Mouse (Mus musculus) liver, embryonic 16.5 days (tissue): ENCODE data around the gene Frmd5. TPM values are rescaled to one million over a fixed set of nuclear protein-coding genes. Genes with fewer than 3 reads are reported as not detected.

Experiments used
- ATAC-seq: fragments of 200-750 bp; cut with Nextera tagmentation; 2 replicates; pipeline ENCODE4 v1.8.0; 2017; ENCODE audit warnings: low read depth, mild to moderate bottlenecking, moderate number of reproducible peaks, moderate library complexity
- H3K27ac ChIP-seq: fragments of 300-500 bp; sonication (generic); 2 replicates; pipeline ENCODE4 v1.5.1; 2014; ENCODE audit warnings: mild to moderate bottlenecking, low read length
- H3K27me3 ChIP-seq: fragments of 300-500 bp; sonication (generic); 2 replicates; pipeline ENCODE4 v1.6.1; 2014; ENCODE audit warnings: low read depth, low read length, mixed read lengths; ENCODE audit not compliant: control insufficient read depth, insufficient read depth
- H3K36me3 ChIP-seq: fragments of 300-500 bp; sonication (generic); 2 replicates; pipeline ENCODE4 v1.6.1; 2014; ENCODE audit warnings: mild to moderate bottlenecking; ENCODE audit not compliant: control insufficient read depth, insufficient read depth
- H3K4me1 ChIP-seq: fragments of 300-500 bp; sonication (generic); 2 replicates; pipeline ENCODE4 v1.6.1; 2014; ENCODE audit warnings: low read depth, low read length, mixed read lengths; ENCODE audit not compliant: control insufficient read depth
- H3K4me2 ChIP-seq: fragments of 300-500 bp; sonication (generic); 2 replicates; pipeline ENCODE4 v1.6.1; 2014; ENCODE audit warnings: low read depth, low read length, mixed read lengths
- H3K4me3 ChIP-seq: fragments of 300-500 bp; sonication (generic); 2 replicates; pipeline ENCODE4 v1.5.1; 2014; ENCODE audit warnings: low read depth, mild to moderate bottlenecking, low read length
- H3K9ac ChIP-seq: fragments of 300-500 bp; sonication (generic); 2 replicates; pipeline ENCODE4 v1.6.1; 2014; ENCODE audit warnings: low read depth, low read length
- H3K9me3 ChIP-seq: fragments of 300-500 bp; sonication (generic); replicated peaks from 2 replicates; pipeline ENCODE4 v1.6.1; 2016; ENCODE audit warnings: low read length; ENCODE audit not compliant: control insufficient read depth
- WGBS: fragments of 180-500 bp; shearing (Covaris S2); extraction: QIAGEN DNeasy Blood & Tissue Kit; methylation state at CpG from one replicate; pipeline ENCODE4 v1.1.7; 2014; ENCODE audit not compliant: insufficient replicate concordance; 5-methylcytosine and 5-hydroxymethylcytosine counted together
- polyA plus RNA-seq: library from polyadenylated mRNA; unstranded; fragments of >200 nt; fragmentation: Nextera tagmentation; extraction: Ambion mirVana; gene quantifications from 2 replicates; pipeline ENCODE4 v1.2.1, GENCODE M21; 2015

Gene Frmd5
- polyA plus RNA-seq, 1 experiment from 2014 or later: 0.18 TPM

DNA sequence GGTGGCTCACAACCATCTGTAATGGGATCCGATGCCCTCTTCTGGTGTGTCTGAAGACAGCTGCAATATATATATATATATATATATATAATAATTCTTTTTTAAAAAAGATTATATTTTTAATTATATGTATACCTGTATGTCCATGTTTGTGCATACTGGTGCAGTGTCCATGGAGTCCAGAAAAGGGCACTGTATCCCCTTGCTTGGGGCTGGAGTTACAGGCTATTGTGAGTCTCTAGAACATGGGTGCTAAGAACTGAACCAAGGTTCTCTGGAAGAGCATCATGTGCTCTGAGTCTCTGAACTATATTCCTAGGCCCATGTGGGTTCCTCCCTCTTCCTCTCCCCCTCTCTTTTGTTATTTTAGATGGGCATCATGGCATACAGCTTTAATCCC is 50.6 kb downstream of the Frmd5 start:
- ATAC-seq: no peak
- no peaks in the 10 kb centered on the region for H3K36me3 ChIP-seq
- WGBS: 88% methylated on average over 1 of the region's 1 CpGs
- H3K9me3 ChIP-seq: no peaks in the 10 kb centered on the region
- no peak overlapping the region for H3K4me2 ChIP-seq
- H3K4me1 ChIP-seq: no peaks in the 10 kb centered on the region
- no peak overlapping the region for H3K4me3 ChIP-seq
- no peak overlapping the region for H3K27ac ChIP-seq
- no peaks in the 10 kb centered on the region for H3K27me3 ChIP-seq
- H3K9ac ChIP-seq: no peak overlapping the region

DNA sequence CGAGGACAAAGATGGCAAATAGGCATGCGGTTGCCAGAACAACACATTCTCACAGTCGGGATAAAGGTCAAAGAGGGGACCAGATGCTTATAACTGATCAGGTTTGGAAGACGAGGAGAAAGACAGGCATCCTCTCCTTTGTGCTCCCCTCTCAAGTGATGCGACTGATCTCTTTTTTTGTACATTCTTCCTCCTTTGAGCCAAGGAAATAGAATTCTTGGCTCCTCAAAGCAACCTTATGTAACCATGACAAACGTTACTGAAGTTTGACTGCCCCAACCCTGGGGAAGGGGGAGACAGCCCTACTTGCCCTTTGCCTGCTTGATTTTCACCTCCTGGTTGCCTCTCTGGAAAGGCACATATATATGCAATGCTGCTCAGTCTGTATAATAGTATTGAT is 51.8 kb downstream of the Frmd5 start:
- no peak overlapping the region for H3K27ac ChIP-seq
- no peaks in the 10 kb centered on the region for H3K27me3 ChIP-seq
- H3K9ac ChIP-seq: no peak overlapping the region
- H3K4me3 ChIP-seq: no peak overlapping the region
- no peaks in the 10 kb centered on the region for H3K4me1 ChIP-seq
- H3K9me3 ChIP-seq: no peaks in the 10 kb centered on the region
- ATAC-seq: no peak
- 48% methylated on average over 6 of the region's 6 CpGs for WGBS
- H3K4me2 ChIP-seq: no peak overlapping the region
- H3K36me3 ChIP-seq: no peaks in the 10 kb centered on the region

DNA sequence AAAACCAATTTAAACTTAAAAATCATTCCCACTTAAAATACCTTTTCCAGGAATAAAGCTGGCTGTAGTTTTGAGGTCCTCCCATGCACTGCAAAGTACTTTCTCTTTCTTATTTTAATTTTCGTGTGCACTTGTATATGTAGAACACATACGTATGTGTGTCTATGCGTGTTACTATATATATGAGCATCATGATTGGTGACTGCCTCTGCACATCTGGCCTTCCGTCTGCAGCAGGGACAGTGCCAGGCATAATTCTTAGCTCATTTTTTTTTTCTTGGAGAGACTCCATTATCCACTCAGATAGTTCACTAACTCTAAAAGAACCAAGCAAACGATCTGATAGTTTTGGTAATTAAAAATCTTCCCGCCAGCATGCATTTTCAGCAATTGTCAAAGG is 56.8 kb downstream of the Frmd5 start:
- no peak for ATAC-seq
- H3K9me3 ChIP-seq: no peaks in the 10 kb centered on the region
- H3K27ac ChIP-seq: no peak overlapping the region
- H3K4me2 ChIP-seq: no peak overlapping the region
- H3K36me3 ChIP-seq: no peaks in the 10 kb centered on the region
- H3K9ac ChIP-seq: no peak overlapping the region
- no peaks in the 10 kb centered on the region for H3K27me3 ChIP-seq
- H3K4me3 ChIP-seq: no peak overlapping the region
- 59% methylated on average over 6 of the region's 6 CpGs for WGBS
- no peaks in the 10 kb centered on the region for H3K4me1 ChIP-seq

DNA sequence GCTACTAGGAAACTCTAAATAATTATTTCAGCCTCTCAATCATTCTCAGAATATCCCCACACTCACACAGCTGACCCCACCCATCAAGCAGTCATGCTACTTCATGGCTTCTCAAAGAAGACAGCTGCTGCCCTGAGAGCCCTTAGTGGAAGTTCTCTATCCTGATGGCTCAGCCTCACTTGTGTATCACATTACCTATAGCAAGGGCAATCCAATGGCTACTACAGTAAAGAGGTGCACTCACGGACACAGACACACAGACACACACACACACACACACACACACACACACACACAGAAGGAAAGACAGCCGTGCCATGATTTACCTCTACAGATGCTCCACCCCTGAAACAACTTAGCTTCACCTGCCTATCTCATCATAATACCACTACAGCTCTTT is 65.7 kb downstream of the Frmd5 start:
- H3K9ac ChIP-seq: no peak overlapping the region
- no peaks in the 10 kb centered on the region for H3K4me1 ChIP-seq
- H3K36me3 ChIP-seq: no peaks in the 10 kb centered on the region
- WGBS: 55% methylated on average over 2 of the region's 2 CpGs
- no peak overlapping the region for H3K27ac ChIP-seq
- H3K27me3 ChIP-seq: no peaks in the 10 kb centered on the region
- no peak overlapping the region for H3K4me3 ChIP-seq
- H3K9me3 ChIP-seq: no peaks in the 10 kb centered on the region
- no peak for ATAC-seq
- H3K4me2 ChIP-seq: no peak overlapping the region

DNA sequence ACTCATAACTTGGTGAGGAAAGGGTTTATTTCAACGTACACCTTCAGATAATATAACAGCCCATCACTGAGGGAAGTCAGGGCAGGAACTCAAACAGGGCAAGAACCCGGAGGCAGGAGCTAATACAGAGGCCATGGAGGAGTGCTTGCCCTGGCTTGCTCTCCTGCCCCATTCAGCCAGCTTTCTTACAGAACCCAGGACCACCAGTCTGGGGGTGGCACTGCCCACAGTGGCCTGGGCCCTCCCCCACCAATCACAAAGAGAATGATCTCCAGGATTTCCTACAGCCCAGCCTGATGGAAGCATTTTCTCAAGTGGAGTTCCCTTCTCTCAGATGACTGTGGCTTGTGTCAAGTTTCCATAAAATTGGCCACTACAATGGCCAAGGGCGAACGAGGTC is 67.5 kb downstream of the Frmd5 start:
- H3K9ac ChIP-seq: no peak overlapping the region
- ATAC-seq: no peak
- H3K36me3 ChIP-seq: no peaks in the 10 kb centered on the region
- no peaks in the 10 kb centered on the region for H3K4me1 ChIP-seq
- H3K4me2 ChIP-seq: no peak overlapping the region
- H3K9me3 ChIP-seq: no peaks in the 10 kb centered on the region
- 65% methylated on average over 4 of the region's 4 CpGs for WGBS
- no peak overlapping the region for H3K27ac ChIP-seq
- H3K4me3 ChIP-seq: no peak overlapping the region
- no peaks in the 10 kb centered on the region for H3K27me3 ChIP-seq

DNA sequence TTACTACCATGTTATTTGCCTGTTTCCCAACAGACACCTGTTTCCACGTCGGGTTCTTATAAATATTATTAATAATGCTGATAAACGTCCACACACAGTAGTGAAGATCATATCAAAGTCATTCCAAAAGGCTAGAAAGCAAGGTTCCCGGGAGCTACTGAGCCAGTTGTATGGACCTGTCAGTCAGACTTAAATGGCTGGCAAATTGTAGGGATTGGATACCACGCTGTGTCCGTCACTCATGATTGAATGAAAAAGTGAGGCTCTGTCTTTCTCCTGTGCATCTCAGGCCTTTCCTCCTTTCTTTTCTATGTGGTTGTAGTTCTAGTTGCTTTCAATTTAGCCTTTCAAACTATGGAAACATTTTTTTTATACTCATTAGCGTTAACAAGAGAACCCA is 73.5 kb downstream of the Frmd5 start:
- Histone ChIP-seq H3K9me3 (no peaks in the 10 kb centered on the region), H3K9ac (no peak overlapping the region), H3K4me3 (no peak overlapping the region), H3K36me3 (no peaks in the 10 kb centered on the region), H3K27ac (no peak overlapping the region), H3K4me1 (no peaks in the 10 kb centered on the region), H3K27me3 (no peaks in the 10 kb centered on the region), H3K4me2 (no peak overlapping the region)
- WGBS: 70% methylated on average over 7 of the region's 7 CpGs
- ATAC-seq: no peak

DNA sequence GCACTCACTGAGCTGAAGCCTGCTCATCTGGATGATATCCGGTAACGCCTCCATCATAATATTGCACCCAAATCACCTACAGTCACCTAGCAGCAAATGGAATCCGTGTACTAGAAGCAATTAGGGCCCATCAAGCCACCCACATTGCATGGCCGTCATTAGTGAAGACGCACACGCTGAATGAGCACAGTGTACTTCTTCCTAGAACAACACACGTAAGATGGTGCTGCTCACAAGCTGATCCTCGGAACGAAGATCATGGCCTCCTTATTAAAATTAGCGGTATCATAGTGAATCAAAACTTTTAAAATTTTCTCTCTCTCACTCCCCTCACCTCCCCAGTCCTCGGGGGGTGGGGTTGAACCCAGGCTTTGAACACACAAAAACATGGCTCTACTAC is 76.4 kb downstream of the Frmd5 start:
- no peak overlapping the region for H3K9ac ChIP-seq
- H3K4me3 ChIP-seq: no peak overlapping the region
- no peak overlapping the region for H3K4me2 ChIP-seq
- no peak for ATAC-seq
- H3K4me1 ChIP-seq: no peaks in the 10 kb centered on the region
- no peaks in the 10 kb centered on the region for H3K9me3 ChIP-seq
- H3K27ac ChIP-seq: no peak overlapping the region
- H3K36me3 ChIP-seq: no peaks in the 10 kb centered on the region
- 77% methylated on average over 11 of the region's 11 CpGs for WGBS
- no peaks in the 10 kb centered on the region for H3K27me3 ChIP-seq

DNA sequence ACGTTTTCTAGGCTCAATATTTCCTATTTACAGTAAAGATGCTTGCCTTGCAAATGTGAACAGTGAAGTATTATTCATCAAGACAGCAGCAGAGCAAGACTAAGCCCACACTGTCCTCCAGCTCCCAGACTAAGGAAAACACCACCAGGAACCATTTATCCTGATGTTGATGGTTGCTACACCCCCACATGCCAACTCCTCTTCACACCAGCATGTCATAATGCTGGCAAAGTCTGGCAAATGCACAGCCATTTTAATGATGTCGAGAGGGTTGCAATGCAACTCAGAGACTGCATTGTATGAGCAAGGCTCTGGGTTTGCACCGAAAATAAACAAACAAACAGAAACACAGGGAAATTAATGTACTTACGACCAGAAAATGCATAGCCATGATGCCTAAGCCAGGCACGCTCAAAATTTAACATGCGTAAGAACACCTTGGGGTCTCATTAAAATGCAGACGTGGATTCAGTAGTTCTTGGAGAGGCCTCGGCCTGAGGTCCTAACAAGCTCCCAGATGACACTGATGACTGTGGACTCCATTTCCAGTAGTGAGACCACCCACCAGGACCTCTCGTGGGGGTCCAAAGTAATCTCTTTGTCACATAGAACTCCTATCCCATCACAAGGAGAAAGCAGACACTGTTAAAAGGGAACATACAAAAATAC is 77.8 kb downstream of the Frmd5 start:
- 61% methylated on average over 9 of the region's 9 CpGs for WGBS
- Histone ChIP-seq H3K4me1 (no peaks in the 10 kb centered on the region), H3K27me3 (no peaks in the 10 kb centered on the region), H3K36me3 (no peaks in the 10 kb centered on the region), H3K9me3 (no peaks in the 10 kb centered on the region), H3K27ac (no peak overlapping the region), H3K9ac (no peak overlapping the region), H3K4me3 (no peak overlapping the region), H3K4me2 (no peak overlapping the region)
- ATAC-seq: no peak

DNA sequence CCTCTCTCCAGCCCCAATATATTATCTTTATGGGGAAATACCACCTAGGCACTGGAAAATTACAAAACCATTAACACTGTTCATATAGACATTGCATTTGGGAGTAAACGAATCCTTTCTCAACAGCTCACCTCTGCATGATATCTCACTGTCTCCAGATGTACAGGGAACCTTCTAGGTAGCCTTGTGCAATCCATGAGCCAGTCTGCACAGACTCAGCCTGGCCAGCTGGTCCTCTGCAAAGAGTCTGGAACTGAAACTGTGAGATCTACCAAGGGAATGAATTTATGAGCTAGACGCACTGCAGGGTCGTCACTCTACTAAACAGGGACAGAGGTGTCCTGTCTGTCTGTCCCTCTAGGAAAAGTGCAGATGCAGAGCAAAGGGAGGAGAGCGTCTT is 82.0 kb downstream of the Frmd5 start:
- ATAC-seq: no peak
- Histone ChIP-seq H3K4me2 (no peak overlapping the region), H3K9ac (no peak overlapping the region), H3K4me3 (no peak overlapping the region), H3K4me1 (no peaks in the 10 kb centered on the region), H3K27ac (no peak overlapping the region), H3K36me3 (no peaks in the 10 kb centered on the region), H3K9me3 (no peaks in the 10 kb centered on the region), H3K27me3 (no peaks in the 10 kb centered on the region)
- WGBS: 61% methylated on average over 4 of the region's 4 CpGs
